Mouse (Mus musculus) megakaryocyte, embryonic 14.5 days (primary cell): ENCODE data around the gene Irs2.

Source experiments
- FLI1 ChIP-seq: IDR thresholded peaks from 2 replicates; pipeline ENCODE4 v1.6.1; 2012; ENCODE audit warnings: low read length, inconsistent platforms, mixed read lengths
- GATA1 ChIP-seq: IDR thresholded peaks from 3 replicates; pipeline ENCODE4 v1.6.1; 2012; ENCODE audit warnings: mixed read lengths, low read length, inconsistent platforms, borderline replicate concordance

DNA sequence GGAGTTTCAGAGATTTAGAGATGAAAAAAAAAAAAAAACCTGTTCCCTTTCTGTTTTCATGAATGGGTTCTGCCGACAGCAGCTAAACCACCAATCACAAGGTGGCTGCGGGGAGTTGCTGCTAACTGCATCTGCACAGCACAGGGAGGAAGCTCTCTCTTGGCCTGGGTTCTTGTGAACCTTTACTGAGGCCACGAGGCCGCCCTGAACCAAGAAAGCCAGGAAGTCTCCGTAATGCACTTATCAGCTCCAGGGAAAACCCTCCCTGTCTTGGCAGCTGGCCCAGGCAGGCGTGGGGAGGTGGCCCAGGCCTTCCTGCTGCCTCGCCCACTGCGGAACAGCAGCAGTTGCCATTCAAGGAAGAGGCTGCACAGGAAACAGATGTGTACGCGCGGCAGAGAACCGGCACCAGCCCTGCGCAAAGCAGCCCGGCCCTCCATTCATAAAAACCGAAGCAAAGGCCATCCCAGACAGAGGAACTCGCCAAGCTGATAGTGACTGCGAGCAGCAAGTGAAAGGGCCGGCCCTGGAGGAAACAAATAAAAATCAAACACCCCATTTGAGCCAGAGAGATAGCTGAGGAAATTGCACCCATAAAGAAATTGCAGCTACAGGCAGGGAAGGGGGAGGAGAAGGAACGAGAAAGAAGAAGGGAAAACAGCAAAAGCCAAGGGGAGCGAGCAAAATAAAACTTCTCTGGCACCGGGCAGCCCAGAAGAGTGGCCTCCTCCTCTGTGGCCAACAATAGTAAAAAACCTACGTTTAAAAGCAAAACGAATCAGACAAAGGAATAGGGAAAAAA lies 62.1 kb downstream of the Irs2 start:
- TF ChIP-seq GATA1 (peak; percentile 68; the same call in 2 of the 3 replicates), FLI1 (peak; percentile 41; the same call in 1 of the 2 replicates)
